Mouse (Mus musculus) hindbrain, embryonic 15.5 days (tissue): ENCODE measurements around the gene Bpifb4. TPM values are rescaled to one million over a fixed set of nuclear protein-coding genes. Genes with fewer than 3 reads are reported as not detected.

Experiments used
- ATAC-seq: fragments of 200-750 bp; cut with Nextera tagmentation; 2 replicates; pipeline ENCODE4 v1.8.0; 2017; ENCODE audit warnings: low read depth, moderate number of reproducible peaks, moderate TSS enrichment; ENCODE audit not compliant: low FRiP score
- H3K27ac ChIP-seq: fragments of 300-500 bp; sonication (generic); replicated peaks from 2 replicates; pipeline ENCODE4 v1.5.1; 2015; ENCODE audit warnings: mild to moderate bottlenecking, inconsistent platforms
- H3K27me3 ChIP-seq: fragments of 300-500 bp; sonication (generic); 2 replicates; pipeline ENCODE4 v1.6.1; 2015; ENCODE audit warnings: control low read depth, inconsistent platforms
- H3K36me3 ChIP-seq: fragments of 300-500 bp; sonication (generic); 2 replicates; pipeline ENCODE4 v1.6.1; 2015; ENCODE audit warnings: control low read depth, inconsistent platforms
- H3K4me1 ChIP-seq: fragments of 300-500 bp; sonication (generic); replicated peaks from 2 replicates; pipeline ENCODE4 v1.6.1; 2015; ENCODE audit warnings: control low read depth, inconsistent platforms
- H3K4me2 ChIP-seq: fragments of 300-500 bp; sonication (generic); 2 replicates; pipeline ENCODE4 v1.6.1; 2015; ENCODE audit warnings: moderate library complexity, mild to moderate bottlenecking, inconsistent platforms
- H3K4me3 ChIP-seq: fragments of 300-500 bp; sonication (generic); 2 replicates; pipeline ENCODE4 v1.5.1; 2015; ENCODE audit warnings: mild to moderate bottlenecking, inconsistent platforms
- H3K9ac ChIP-seq: fragments of 300-500 bp; sonication (generic); 2 replicates; pipeline ENCODE4 v1.6.1; 2015; ENCODE audit warnings: inconsistent platforms
- H3K9me3 ChIP-seq: fragments of 300-500 bp; sonication (generic); 2 replicates; pipeline ENCODE4 v1.6.1; 2016; ENCODE audit warnings: control low read depth, inconsistent platforms
- WGBS: fragments of 180-500 bp; shearing (Covaris S2); methylation state at CpG from one replicate; pipeline ENCODE4 v1.1.7; 2015; 5-methylcytosine and 5-hydroxymethylcytosine counted together
- polyA plus RNA-seq: library from polyadenylated mRNA; unstranded; fragments of >200 nt; fragmentation: Nextera tagmentation; extraction: Ambion mirVana; gene quantifications from 2 replicates; pipeline ENCODE4 v1.2.1, GENCODE M21; 2015

The Bpifb4 gene
- polyA plus RNA-seq, 1 experiment from 2014 or later: not detected

- H3K9me3 ChIP-seq: no peaks in the 10 kb centered on the region
- no peaks in the 10 kb centered on the region for H3K36me3 ChIP-seq
- H3K4me3 ChIP-seq: no peak overlapping the region
- no peak for ATAC-seq
- no peak overlapping the region for H3K4me2 ChIP-seq
- no peaks in the 10 kb centered on the region for H3K4me1 ChIP-seq
- no peak overlapping the region for H3K9ac ChIP-seq
- 83% methylated on average over 2 of the region's 2 CpGs for WGBS
- H3K27ac ChIP-seq: no peak overlapping the region
- H3K27me3 ChIP-seq: no peaks in the 10 kb centered on the region
These were observed 68.3 kb downstream of the Bpifb4 start for GRCm38 (mm10) chr2:154006331-154006730.

GRCm38 (mm10) chr2:154007381-154007780 lies 69.4 kb downstream of the Bpifb4 start:
- Histone ChIP-seq H3K27me3 (no peaks in the 10 kb centered on the region), H3K36me3 (no peaks in the 10 kb centered on the region), H3K9ac (no peak overlapping the region), H3K9me3 (no peaks in the 10 kb centered on the region), H3K4me1 (no peaks in the 10 kb centered on the region), H3K4me2 (no peak overlapping the region), H3K4me3 (no peak overlapping the region), H3K27ac (no peak overlapping the region)
- ATAC-seq: no peak
- WGBS: 89% methylated on average over 1 of the region's 1 CpGs

- no peak within 1 kb of the TSS for H3K4me2 ChIP-seq
- H3K9me3 ChIP-seq: no peaks in the 10 kb centered on the region
- H3K36me3 ChIP-seq: no peaks in the 10 kb centered on the region
- H3K4me3 ChIP-seq: no peak within 1 kb of the TSS
- no peaks in the 10 kb centered on the region for H3K27me3 ChIP-seq
- no peaks in the 10 kb centered on the region for H3K4me1 ChIP-seq
- no peak for ATAC-seq
- H3K27ac ChIP-seq: no peak within 1 kb of the TSS
- H3K9ac ChIP-seq: no peak within 1 kb of the TSS
- WGBS: 85% methylated on average over 3 of the region's 3 CpGs
These were observed 70.0 kb downstream of the Bpifb4 start, which contains the start of gene Bpifa2 for GRCm38 (mm10) chr2:154007965-154008364. Gene Bpifa2 (plus strand): TSS chr2:154008265.

Other genes with a start within 250 kb of the Bpifb4 start
- gene Dnmt3c, start 241.6 kb upstream of the Bpifb4 start, polyA plus RNA-seq: 0.16 TPM in 1 of 2 replicates, not detected in the other
- 348 and 356 TPM in 2 replicates for gene Mapre1, start 196.9 kb upstream of the Bpifb4 start, polyA plus RNA-seq
- gene Efcab8, start 158.3 kb upstream of the Bpifb4 start, polyA plus RNA-seq: not detected in 2 replicates
- not detected in 2 replicates for gene Sun5, start 67.1 kb upstream of the Bpifb4 start, polyA plus RNA-seq
- 0.17 TPM in 1 of 2 replicates, not detected in the other for gene Bpifb2, start 63.2 kb upstream of the Bpifb4 start, polyA plus RNA-seq
- gene Bpifb6, start 37.8 kb upstream of the Bpifb4 start, polyA plus RNA-seq: 0.12 TPM in 1 of 2 replicates, not detected in the other
- not detected in 2 replicates for gene Bpifb3, start 20.0 kb upstream of the Bpifb4 start, polyA plus RNA-seq
- gene Bpifa6, start 36.7 kb downstream of the Bpifb4 start, polyA plus RNA-seq: not detected in 2 replicates
- not detected in 2 replicates for gene Bpifa2, start 70.1 kb downstream of the Bpifb4 start, polyA plus RNA-seq
- not detected in 2 replicates for gene Bpifa3, start 192.1 kb downstream of the Bpifb4 start, polyA plus RNA-seq
- 0.18 TPM in 1 of 2 replicates, not detected in the other for gene Bpifa1, start 204.7 kb downstream of the Bpifb4 start, polyA plus RNA-seq
- gene Bpifa5, start 224.4 kb downstream of the Bpifb4 start, polyA plus RNA-seq: not detected in 2 replicates